Mouse (Mus musculus) lung, postnatal 0 days (tissue): ENCODE measurements around the gene Bcl2l14. TPM values are rescaled to one million over a fixed set of nuclear protein-coding genes. Genes with fewer than 3 reads are reported as not detected.

ENCODE experiments used
- ATAC-seq: fragments of 200-750 bp; cut with Nextera tagmentation; 2 replicates; pipeline ENCODE4 v1.8.0; 2017; ENCODE audit warnings: moderate library complexity
- DNase-seq: peaks from one replicate; pipeline ENCODE4 v3.0.0-alpha.2; 2016; ENCODE audit warnings: low spot score
- H3K27ac ChIP-seq: fragments of 300-500 bp; sonication (generic); 2 replicates; pipeline ENCODE4 v1.5.1; 2014; ENCODE audit warnings: antibody characterized with exemption, mild to moderate bottlenecking, low read length, mixed read lengths
- H3K27me3 ChIP-seq: fragments of 300-500 bp; sonication (generic); replicated peaks from 2 replicates; pipeline ENCODE4 v1.6.1; 2014; ENCODE audit warnings: low read length, mixed read lengths; ENCODE audit not compliant: insufficient read depth
- H3K36me3 ChIP-seq: fragments of 300-500 bp; sonication (generic); 2 replicates; pipeline ENCODE4 v1.6.1; 2014; ENCODE audit warnings: low read length, mixed read lengths; ENCODE audit not compliant: insufficient read depth
- H3K4me1 ChIP-seq: fragments of 300-500 bp; sonication (generic); 2 replicates; pipeline ENCODE4 v1.6.1; 2014; ENCODE audit warnings: antibody characterized with exemption, low read depth, low read length, mixed read lengths; ENCODE audit not compliant: insufficient read depth
- H3K4me2 ChIP-seq: fragments of 300-500 bp; sonication (generic); replicated peaks from 2 replicates; pipeline ENCODE4 v1.6.1; 2014; ENCODE audit warnings: low read depth, mild to moderate bottlenecking, low read length, moderate library complexity, mixed read lengths
- H3K4me3 ChIP-seq: fragments of 300-500 bp; sonication (generic); 2 replicates; pipeline ENCODE4 v1.5.1; 2014; ENCODE audit warnings: low read depth, low read length
- H3K9ac ChIP-seq: fragments of 300-500 bp; sonication (generic); replicated peaks from 2 replicates; pipeline ENCODE4 v1.6.1; 2014; ENCODE audit warnings: low read depth, mild to moderate bottlenecking
- H3K9me3 ChIP-seq: fragments of 300-500 bp; sonication (generic); 2 replicates; pipeline ENCODE4 v1.6.1; 2016; ENCODE audit warnings: low read length, mixed read lengths
- CTCF ChIP-seq: IDR thresholded peaks from 2 replicates; pipeline ENCODE4 v1.5.1; 2016; ENCODE audit warnings: antibody characterized with exemption, mild to moderate bottlenecking
- EP300 ChIP-seq: IDR thresholded peaks from 2 replicates; pipeline ENCODE4 v1.6.1; 2016; ENCODE audit warnings: antibody characterized with exemption, mild to moderate bottlenecking, control low read depth
- WGBS: fragments of 180-500 bp; shearing (Covaris S2); extraction: QIAGEN DNeasy Blood & Tissue Kit; methylation state at CpG from one replicate; pipeline ENCODE4 v1.1.7; 2014; 5-methylcytosine and 5-hydroxymethylcytosine counted together
- polyA plus RNA-seq: library from polyadenylated mRNA; unstranded; fragments of >200 nt; fragmentation: Nextera tagmentation; extraction: Ambion mirVana; gene quantifications from 2 replicates; pipeline ENCODE4 v1.2.1, GENCODE M21; 2015

The Bcl2l14 gene
- polyA plus RNA-seq, 1 experiment from 2014 or later: 6.6 TPM

DNA sequence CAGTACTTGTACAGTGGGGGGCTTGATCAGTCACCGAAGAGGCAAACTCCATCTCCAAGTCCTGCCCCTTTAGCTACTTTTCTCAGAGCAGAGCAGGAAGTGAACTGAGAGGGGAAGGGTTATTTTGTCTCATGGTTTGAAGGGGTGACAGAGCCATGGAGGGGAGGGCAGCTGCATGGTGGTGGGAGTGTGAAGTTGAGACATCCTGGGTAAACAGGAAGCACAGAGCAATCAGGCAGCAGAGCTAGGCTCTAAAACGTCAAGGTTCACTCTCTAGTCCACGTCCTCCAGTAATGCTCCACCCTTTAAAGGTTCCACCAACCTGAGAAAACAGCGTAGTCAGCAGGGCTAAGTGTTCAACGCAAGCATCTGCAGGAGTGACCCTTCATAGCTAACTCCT is 40.8 kb downstream of the Bcl2l14 start:
- no peak overlapping the region for H3K9ac ChIP-seq
- DNase-seq (no peak), ATAC-seq (no peak)
- 0 out of 2 replicates have a peak, but pooled peaks cover 3% of the 10 kb centered on the region for H3K4me1 ChIP-seq
- TF ChIP-seq CTCF: no peak
- H3K27me3 ChIP-seq: no peaks in the 10 kb centered on the region
- 49% methylated on average over 5 of the region's 5 CpGs for WGBS
- no peaks in the 10 kb centered on the region for H3K36me3 ChIP-seq
- no peaks in the 10 kb centered on the region for H3K9me3 ChIP-seq
- no peak overlapping the region for H3K4me2 ChIP-seq
- H3K4me3 ChIP-seq: no peak overlapping the region
- H3K27ac ChIP-seq: no peak overlapping the region

DNA sequence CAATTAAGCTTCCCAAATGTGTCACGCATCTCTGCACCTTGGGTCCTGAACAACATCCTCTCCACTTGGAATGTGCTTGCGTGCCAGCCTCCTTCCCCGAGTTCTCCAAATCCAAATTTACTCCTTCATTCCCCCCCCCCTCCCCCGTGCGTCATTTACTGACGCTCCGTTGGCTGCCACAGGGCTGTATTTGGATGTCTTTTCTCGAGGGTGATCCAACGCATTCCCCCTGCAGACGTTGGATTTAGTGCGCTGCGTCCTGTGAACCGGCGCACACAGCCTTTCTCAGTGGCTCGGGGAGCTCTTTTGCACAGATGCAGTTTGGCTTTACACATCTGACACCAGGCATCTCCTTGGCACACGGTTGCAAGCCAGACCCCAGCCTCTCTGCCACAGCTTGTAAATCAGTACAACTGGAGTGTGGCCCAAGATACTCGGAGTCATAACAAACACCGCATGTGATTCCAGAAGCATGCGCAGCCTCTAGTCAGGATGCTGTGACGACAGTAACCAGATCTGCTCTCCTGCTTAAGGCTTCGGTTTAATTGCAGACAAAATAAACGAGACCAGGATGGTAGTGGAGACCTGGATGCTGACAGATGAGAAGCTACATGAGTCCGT is 43.4 kb downstream of the Bcl2l14 start:
- no peak for TF ChIP-seq EP300
- no peak for TF ChIP-seq CTCF
- Histone ChIP-seq H3K27ac (no peak overlapping the region), H3K4me2 (peak overlapping the region; percentile 35), H3K9ac (no peak overlapping the region), H3K9me3 (no peaks in the 10 kb centered on the region), H3K4me1 (0 out of 2 replicates have a peak, but pooled peaks cover 3% of the 10 kb centered on the region), H3K36me3 (no peaks in the 10 kb centered on the region), H3K4me3 (no peak overlapping the region), H3K27me3 (no peaks in the 10 kb centered on the region)
- 20% methylated on average over 23 of the region's 23 CpGs for WGBS
- ATAC-seq (peak; percentile 36), DNase-seq (peak; percentile 59)

GRCm38 (mm10) chr6:134440023-134440422 is 43.9 kb downstream of the Bcl2l14 start:
- Histone ChIP-seq H3K4me3 (no peak overlapping the region), H3K9ac (no peak overlapping the region), H3K27me3 (no peaks in the 10 kb centered on the region), H3K36me3 (0 out of 2 replicates have a peak, but pooled peaks cover 2% of the 10 kb centered on the region), H3K4me1 (0 out of 2 replicates have a peak, but pooled peaks cover 3% of the 10 kb centered on the region), H3K4me2 (peak overlapping the region; percentile 35; the same call in 1 of the 2 replicates), H3K27ac (no peak overlapping the region), H3K9me3 (no peaks in the 10 kb centered on the region)
- no peak for ATAC-seq
- 23% methylated on average over 10 of the region's 10 CpGs for WGBS
- DNase-seq: no peak
- TF ChIP-seq CTCF: no peak
- TF ChIP-seq EP300: no peak

- no peak for TF ChIP-seq EP300
- TF ChIP-seq CTCF: no peak
- ATAC-seq (no peak), DNase-seq (no peak)
- Histone ChIP-seq H3K4me1 (0 out of 2 replicates have a peak, but pooled peaks cover 3% of the 10 kb centered on the region), H3K9ac (no peak overlapping the region), H3K36me3 (0 out of 2 replicates have a peak, but pooled peaks cover 5% of the 10 kb centered on the region), H3K27ac (no peak overlapping the region), H3K27me3 (no peaks in the 10 kb centered on the region), H3K4me2 (no peak overlapping the region), H3K9me3 (no peaks in the 10 kb centered on the region), H3K4me3 (no peak overlapping the region)
- 90% methylated on average over 3 of the region's 3 CpGs for WGBS
These were observed 45.6 kb downstream of the Bcl2l14 start for GRCm38 (mm10) chr6:134441716-134442115.

- DNase-seq (peak; percentile 78), ATAC-seq (peak; percentile 65)
- Histone ChIP-seq H3K27ac (no peak overlapping the region), H3K4me3 (no peak overlapping the region), H3K9me3 (no peaks in the 10 kb centered on the region), H3K9ac (no peak overlapping the region), H3K4me2 (no peak overlapping the region), H3K4me1 (0 out of 2 replicates have a peak, but pooled peaks cover 3% of the 10 kb centered on the region), H3K27me3 (no peaks in the 10 kb centered on the region), H3K36me3 (0 out of 2 replicates have a peak, but pooled peaks cover 5% of the 10 kb centered on the region)
- no peak for TF ChIP-seq CTCF
- TF ChIP-seq EP300: peak; percentile 42; the same call in 1 of the 2 replicates
- WGBS: 58% methylated on average over 5 of the region's 5 CpGs
These were observed 46.1 kb downstream of the Bcl2l14 start for GRCm38 (mm10) chr6:134442219-134442618.

DNA sequence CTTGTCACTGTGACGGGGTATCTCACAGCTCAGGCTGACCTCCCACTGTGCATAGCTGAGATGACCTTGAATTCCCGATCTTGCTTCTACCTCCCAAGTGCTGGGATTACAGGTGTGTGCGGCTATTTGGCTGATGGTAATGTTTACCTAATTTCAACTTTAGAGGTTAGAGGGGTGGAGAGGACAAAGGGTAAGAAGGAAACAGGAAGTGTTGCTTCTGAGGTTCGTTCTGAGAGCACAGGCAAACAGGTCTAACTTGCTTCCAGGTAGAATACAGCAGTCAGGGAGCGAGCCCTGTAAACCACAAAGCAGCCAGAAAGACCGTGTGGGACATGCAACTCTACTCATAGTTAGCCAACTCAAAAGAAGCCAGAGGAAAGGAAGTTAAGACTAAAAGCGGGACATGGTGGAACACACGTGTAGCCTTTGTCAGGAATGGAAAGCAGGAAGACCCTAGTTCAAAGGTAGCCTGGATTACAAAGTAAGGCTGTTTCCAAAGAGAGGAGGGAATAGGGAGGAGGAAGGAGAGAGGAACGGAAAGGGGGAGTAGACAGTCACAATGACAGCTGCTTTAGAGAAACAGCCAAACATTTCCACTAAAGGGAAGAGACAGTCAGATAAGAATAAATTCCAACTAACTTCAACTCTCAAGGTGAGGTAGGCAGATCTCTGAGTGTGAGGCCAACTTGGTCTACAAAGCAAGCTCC is 47.2 kb downstream of the Bcl2l14 start:
- Histone ChIP-seq H3K4me1 (0 out of 2 replicates have a peak, but pooled peaks cover 3% of the 10 kb centered on the region), H3K27me3 (no peaks in the 10 kb centered on the region), H3K36me3 (0 out of 2 replicates have a peak, but pooled peaks cover 5% of the 10 kb centered on the region), H3K4me2 (no peak overlapping the region), H3K4me3 (no peak overlapping the region), H3K9me3 (no peaks in the 10 kb centered on the region), H3K9ac (no peak overlapping the region), H3K27ac (peak overlapping the region; percentile 51)
- DNase-seq (peak; percentile 83), ATAC-seq (peak; percentile 69)
- 40% methylated on average over 9 of the region's 9 CpGs for WGBS
- 0 out of 2 replicates have a peak, but pooled peaks have one; percentile 34 for TF ChIP-seq EP300
- TF ChIP-seq CTCF: no peak
